Mouse (Mus musculus) ES-E14 (cell line): Measurements from ENCODE around the gene Olfr1283. TPM values are rescaled to one million over a fixed set of nuclear protein-coding genes. Genes with fewer than 3 reads are reported as not detected.
"Not testable (repeated sequence)": the region's sequence is repeated elsewhere in the genome, so short reads cannot be mapped to it uniquely, and the experiment has no call there.

ENCODE experiments used
- DNase-seq: peaks from one replicate; pipeline ENCODE4 v3.0.0-alpha.2; 2013; ENCODE audit warnings: low read depth, low spot score
- H3K27ac ChIP-seq: 2 replicates; pipeline ENCODE4 v1.5.1; 2012; ENCODE audit warnings: low read depth, mild to moderate bottlenecking, low read length, moderate library complexity, mixed read lengths; ENCODE audit not compliant: poor library complexity, insufficient read depth, severe bottlenecking
- H3K36me3 ChIP-seq: 2 replicates; pipeline ENCODE4 v1.6.1; 2012; ENCODE audit warnings: mild to moderate bottlenecking, low read length, moderate library complexity, mixed read lengths; ENCODE audit not compliant: control insufficient read depth, poor library complexity, insufficient read depth, severe bottlenecking
- H3K4me1 ChIP-seq, 2 experiments: fragments of 150-350 bp in 1 of 2; sonication (generic) in 1 of 2; 2 replicates each; pipeline ENCODE4 v1.6.1; 2012; ENCODE audit warnings: low read length in 2 of 2, mild to moderate bottlenecking in 1 of 2, mixed read lengths in 1 of 2; ENCODE audit not compliant: control insufficient read depth in 2 of 2, insufficient read depth in 2 of 2, poor library complexity in 1 of 2
- H3K4me3 ChIP-seq, 2 experiments: fragments of 150-350 bp in 1 of 2; sonication (generic) in 1 of 2; 2 replicates each; pipeline ENCODE4 v1.5.1; 2012; ENCODE audit warnings: low read length in 2 of 2, low read depth in 1 of 2, mild to moderate bottlenecking in 1 of 2, mixed read lengths in 1 of 2; ENCODE audit not compliant: insufficient read depth in 1 of 2, poor library complexity in 1 of 2, severe bottlenecking in 1 of 2
- H3K9ac ChIP-seq: 2 replicates; pipeline ENCODE4 v1.6.1; 2012; ENCODE audit warnings: low read depth, mild to moderate bottlenecking, low read length, mixed read lengths; ENCODE audit not compliant: poor library complexity, insufficient read depth, severe bottlenecking
- H3K9me3 ChIP-seq: fragments of 150-350 bp; sonication (generic); 2 replicates; pipeline ENCODE4 v1.6.1; 2012; ENCODE audit warnings: low read depth, mild to moderate bottlenecking, low read length; ENCODE audit not compliant: control insufficient read depth, insufficient read depth
- CHD2 ChIP-seq: IDR thresholded peaks from 2 replicates; pipeline ENCODE4 v1.6.1; 2014; ENCODE audit warnings: mild to moderate bottlenecking, low read depth, low read length, inconsistent platforms
- HCFC1 ChIP-seq: IDR thresholded peaks from 2 replicates; pipeline ENCODE4 v1.6.1; 2012; ENCODE audit warnings: low read length, inconsistent platforms, borderline replicate concordance; ENCODE audit not compliant: insufficient read depth
- MAFK ChIP-seq: IDR thresholded peaks from 2 replicates; pipeline ENCODE4 v1.6.1; 2014; ENCODE audit warnings: mild to moderate bottlenecking, low read depth, low read length, inconsistent platforms; ENCODE audit not compliant: insufficient read depth
- ZC3H11A ChIP-seq: IDR thresholded peaks from 2 replicates; pipeline ENCODE4 v1.6.1; 2012; ENCODE audit warnings: low read depth, mild to moderate bottlenecking, inconsistent platforms, low read length, borderline replicate concordance
- ZNF384 ChIP-seq: IDR thresholded peaks from 2 replicates; pipeline ENCODE4 v1.6.1; 2012; ENCODE audit warnings: low read depth, low read length, inconsistent platforms
- in situ Hi-C, 2 experiments: fragments of 600-800 bp; cut with MboI; formaldehyde crosslinking; loops; one replicate each; pipeline ENCODE4 v1.15.1; 2025; ENCODE audit warnings: low sequenced_read_pairs in 2 of 2, inconsistent platforms in 1 of 2; ENCODE audit not compliant: unreplicated experiment in 2 of 2
- total RNA-seq: library from RNA; depleted of rRNA; stranded (reverse); fragments of 300-350 nt; gene quantifications from 2 replicates; pipeline ENCODE4 v1.2.3, GENCODE M21; 2012; rRNA removed

Olfr1283 gene
- not detected in 2 replicates for total RNA-seq

- Histone ChIP-seq H3K27ac (no peak within 1 kb of the TSS), H3K9me3 (no peaks in the 10 kb centered on the region), H3K4me1 (no peaks in the 10 kb centered on the region), H3K36me3 (no peaks in the 10 kb centered on the region), H3K4me3 (no peak within 1 kb of the TSS), H3K9ac (no peak within 1 kb of the TSS)
- TF ChIP-seq ZNF384 (no peak), HCFC1 (no peak), ZC3H11A (no peak), MAFK (no peak), CHD2 (no peak)
- in situ Hi-C loops, result no loop called here
- DNase-seq, result no peak
Measured at GRCm38 (mm10) chr2:111366490-111366889, at the start of gene Olfr1283. Gene Olfr1283 (plus strand): TSS chr2:111366790.

- H3K4me3 ChIP-seq, result no peak within 1 kb of the TSS
- no peaks in the 10 kb centered on the region for H3K4me1 ChIP-seq
- no peaks in the 10 kb centered on the region for H3K36me3 ChIP-seq
- in situ Hi-C loops, result no loop called here
- no peak within 1 kb of the TSS for H3K27ac ChIP-seq
- DNase-seq, result no peak
- TF ChIP-seq CHD2 (no peak), ZC3H11A (no peak), ZNF384 (no peak), MAFK (no peak), HCFC1 (no peak)
- H3K9me3 ChIP-seq, result no peaks in the 10 kb centered on the region
- H3K9ac ChIP-seq, result no peak within 1 kb of the TSS
Measured at GRCm38 (mm10) chr2:111326220-111326619, 40.4 kb upstream of the Olfr1283 start, which contains the start of gene Olfr1281. Gene Olfr1281 (plus strand): TSS chr2:111326520.

GRCm38 (mm10) chr2:111333721-111334120 lies 32.9 kb upstream of the Olfr1283 start:
- in situ Hi-C loops, DNase-seq, H3K36me3 ChIP-seq, H3K27ac ChIP-seq, H3K9ac ChIP-seq, H3K4me1 ChIP-seq, H3K4me3 ChIP-seq, H3K9me3 ChIP-seq: not testable (repeated sequence)

DNA sequence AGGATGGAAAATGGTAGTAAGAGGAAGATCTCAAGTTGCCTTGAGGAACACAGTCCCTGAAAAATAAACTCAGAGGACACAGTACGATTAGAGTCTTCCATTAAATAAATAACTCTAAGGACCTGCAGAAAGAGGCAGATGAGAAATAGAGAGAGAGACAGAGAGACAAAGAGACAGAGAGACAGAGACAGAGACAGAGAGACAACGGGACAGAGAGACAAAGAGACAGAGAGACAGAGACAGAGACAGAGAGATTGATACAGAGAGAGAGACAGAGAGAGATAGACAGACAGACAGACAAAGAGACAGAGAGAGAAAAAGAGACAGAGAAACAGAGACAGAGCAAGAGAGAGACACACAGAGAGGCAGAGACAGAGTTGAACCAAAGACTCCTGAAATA lies 30.6 kb upstream of the Olfr1283 start, which contains the start of gene Olfr1282:
Gene Olfr1282 (minus strand): TSS at position 101 of the 400 bp plus-strand sequence.
- Histone ChIP-seq H3K36me3 (no peaks in the 10 kb centered on the region), H3K4me3 (no peak within 1 kb of the TSS), H3K4me1 (no peaks in the 10 kb centered on the region), H3K27ac (no peak within 1 kb of the TSS), H3K9ac (no peak within 1 kb of the TSS), H3K9me3 (no peaks in the 10 kb centered on the region)
- in situ Hi-C loops, result no loop called here
- TF ChIP-seq CHD2 (no peak), MAFK (no peak), HCFC1 (no peak), ZC3H11A (no peak), ZNF384 (no peak)
- DNase-seq, result no peak

- no peaks in the 10 kb centered on the region for H3K36me3 ChIP-seq
- no peak within 1 kb of the TSS for H3K4me3 ChIP-seq
- H3K9me3 ChIP-seq, result no peaks in the 10 kb centered on the region
- no peaks in the 10 kb centered on the region for H3K4me1 ChIP-seq
- no peak within 1 kb of the TSS for H3K27ac ChIP-seq
- no peak within 1 kb of the TSS for H3K9ac ChIP-seq
- in situ Hi-C loops, result no loop called here
- TF ChIP-seq ZC3H11A, result no peak
- no peak for TF ChIP-seq ZNF384
- no peak for TF ChIP-seq CHD2
- no peak for TF ChIP-seq HCFC1
- no peak for TF ChIP-seq MAFK
- DNase-seq, result no peak
Measured at GRCm38 (mm10) chr2:111375222-111375621, 8.6 kb downstream of the Olfr1283 start, which contains the start of gene Olfr1284. Gene Olfr1284 (plus strand): TSS chr2:111375522.

Other genes starting within 250 kb of the Olfr1283 start
- not detected in 2 replicates for gene Gm15130, start 213.9 kb upstream of the Olfr1283 start, total RNA-seq
- not detected in 2 replicates for gene 4930430A15Rik, start 137.2 kb upstream of the Olfr1283 start, total RNA-seq
- not detected in 2 replicates for gene Olfr1275, start 131.5 kb upstream of the Olfr1283 start, total RNA-seq
- gene Olfr1276, start 112.3 kb upstream of the Olfr1283 start, total RNA-seq, result not detected in 2 replicates
- gene Olfr1277, start 92.7 kb upstream of the Olfr1283 start, total RNA-seq, result 0.09 and 0.32 TPM in 2 replicates
- not detected in 2 replicates for gene Olfr1278, start 76.7 kb upstream of the Olfr1283 start, total RNA-seq
- not detected in 2 replicates for gene Olfr1279, start 66.2 kb upstream of the Olfr1283 start, total RNA-seq
- gene Olfr1280, start 52.8 kb upstream of the Olfr1283 start, total RNA-seq, result not detected in 2 replicates
- not detected in 2 replicates for gene Olfr1281, start 40.3 kb upstream of the Olfr1283 start, total RNA-seq
- not detected in 2 replicates for gene Olfr1282, start 30.7 kb upstream of the Olfr1283 start, total RNA-seq
- not detected in 2 replicates for gene Olfr1284, start 8.7 kb downstream of the Olfr1283 start, total RNA-seq
- gene Olfr1286, start 56.3 kb downstream of the Olfr1283 start, total RNA-seq, result not detected in 2 replicates
- not detected in 2 replicates for gene Olfr1287, start 82.4 kb downstream of the Olfr1283 start, total RNA-seq
- gene Olfr1288, start 107.3 kb downstream of the Olfr1283 start, total RNA-seq, result not detected in 2 replicates
- gene Olfr1289, start 114.0 kb downstream of the Olfr1283 start, total RNA-seq, result not detected in 2 replicates
- gene Olfr1290, start 127.0 kb downstream of the Olfr1283 start, total RNA-seq, result 0.13 TPM in 1 of 2 replicates, not detected in the other
- not detected in 2 replicates for gene Olfr1291-ps1, start 130.4 kb downstream of the Olfr1283 start, total RNA-seq
- not detected in 2 replicates for gene Olfr1293-ps, start 158.4 kb downstream of the Olfr1283 start, total RNA-seq
- not detected in 2 replicates for gene Olfr1294, start 173.5 kb downstream of the Olfr1283 start, total RNA-seq
- not detected in 2 replicates for gene Olfr1295, start 202.9 kb downstream of the Olfr1283 start, total RNA-seq